Mouse (Mus musculus): Measurements from ENCODE around the gene Taldo1. TPM values are rescaled to one million over a fixed set of nuclear protein-coding genes. Genes with fewer than 3 reads are reported as not detected.

The Taldo1 gene
- polyA plus RNA-seq, 1 experiment = 522 TPM

GRCm38 (mm10) chr7:141436523-141436892 is 44.5 kb downstream of the Taldo1 start:
- TF ChIP-seq CTCF (IDR thresholded peaks at IDR 0.05; ENCODE audit: control insufficient read depth, insufficient read depth, low read length) = no peak
- TF ChIP-seq POLR2A (IDR thresholded peaks at IDR 0.05; ENCODE audit: borderline replicate concordance, control insufficient read depth, low read depth, low read length) = no peak
- Histone ChIP-seq H3K4me1 (ENCODE audit: control insufficient read depth, insufficient read depth, low read length) (peaks cover 4% of the 10 kb centered on the region), H3K27ac (ENCODE audit: control insufficient read depth, insufficient read depth, low read depth, low read length, poor library complexity) (no peak overlapping the region), H3K4me3 (replicated peaks; ENCODE audit: control insufficient read depth, low read depth, low read length) (no peak overlapping the region)
- 24% methylated on average over 2 of the region's 2 CpGs for WGBS

GRCm38 (mm10) chr7:141437178-141438120 is 45.5 kb downstream of the Taldo1 start, which contains the start of gene Slc25a22:
Gene Slc25a22 (minus strand): TSS chr7:141437892.
- TF ChIP-seq CTCF (IDR thresholded peaks at IDR 0.05; ENCODE audit: control insufficient read depth, insufficient read depth, low read length) = peak; percentile 50; the same call in 1 of the 2 replicates
- peak; percentile 62; the same call in 1 of the 2 replicates for TF ChIP-seq POLR2A (IDR thresholded peaks at IDR 0.05; ENCODE audit: borderline replicate concordance, control insufficient read depth, low read depth, low read length)
- peak within 1 kb of the TSS; percentile 94 for H3K4me3 ChIP-seq (replicated peaks; ENCODE audit: control insufficient read depth, low read depth, low read length)
- peaks cover 4% of the 10 kb centered on the region for H3K4me1 ChIP-seq (ENCODE audit: control insufficient read depth, insufficient read depth, low read length)
- H3K27ac ChIP-seq (ENCODE audit: control insufficient read depth, insufficient read depth, low read depth, low read length, poor library complexity) = peak within 1 kb of the TSS; percentile 70
- 7% methylated on average over 53 of the region's 53 CpGs for WGBS

GRCm38 (mm10) chr7:141438201-141438968 is 46.4 kb downstream of the Taldo1 start:
- no peak overlapping the region for H3K4me3 ChIP-seq (replicated peaks; ENCODE audit: control insufficient read depth, low read depth, low read length)
- peaks cover 6% of the 10 kb centered on the region for H3K4me1 ChIP-seq (ENCODE audit: control insufficient read depth, insufficient read depth, low read length)
- no peak for TF ChIP-seq CTCF (IDR thresholded peaks at IDR 0.05; ENCODE audit: control insufficient read depth, insufficient read depth, low read length)
- no peak for TF ChIP-seq POLR2A (IDR thresholded peaks at IDR 0.05; ENCODE audit: borderline replicate concordance, control insufficient read depth, low read depth, low read length)
- no peak overlapping the region for H3K27ac ChIP-seq (ENCODE audit: control insufficient read depth, insufficient read depth, low read depth, low read length, poor library complexity)
- 89% methylated on average over 12 of the region's 12 CpGs for WGBS

- whole genome bisulfite sequencing = 97% methylated on average over 10 of the region's 10 CpGs
- Histone ChIP-seq H3K4me1 (ENCODE audit: control insufficient read depth, insufficient read depth, low read length) (peaks cover 6% of the 10 kb centered on the region), H3K4me3 (replicated peaks; ENCODE audit: control insufficient read depth, low read depth, low read length) (no peak overlapping the region), H3K27ac (ENCODE audit: control insufficient read depth, insufficient read depth, low read depth, low read length, poor library complexity) (no peak overlapping the region)
- TF ChIP-seq POLR2A (IDR thresholded peaks at IDR 0.05; ENCODE audit: borderline replicate concordance, control insufficient read depth, low read depth, low read length) (no peak), CTCF (IDR thresholded peaks at IDR 0.05; ENCODE audit: control insufficient read depth, insufficient read depth, low read length) (no peak)
These were observed 47.2 kb downstream of the Taldo1 start for GRCm38 (mm10) chr7:141439140-141439679.

- 96% methylated on average over 11 of the region's 11 CpGs for WGBS
- H3K4me1 ChIP-seq (ENCODE audit: control insufficient read depth, insufficient read depth, low read length) = peaks cover 5% of the 10 kb centered on the region
- TF ChIP-seq POLR2A (IDR thresholded peaks at IDR 0.05; ENCODE audit: borderline replicate concordance, control insufficient read depth, low read depth, low read length) (no peak), CTCF (IDR thresholded peaks at IDR 0.05; ENCODE audit: control insufficient read depth, insufficient read depth, low read length) (no peak)
These were observed 47.8 kb downstream of the Taldo1 start for GRCm38 (mm10) chr7:141439811-141440210.

GRCm38 (mm10) chr7:141440613-141441012 is 48.6 kb downstream of the Taldo1 start:
- Histone ChIP-seq H3K4me3 (replicated peaks; ENCODE audit: control insufficient read depth, low read depth, low read length) (no peak overlapping the region), H3K27ac (ENCODE audit: control insufficient read depth, insufficient read depth, low read depth, low read length, poor library complexity) (no peak overlapping the region), H3K4me1 (ENCODE audit: control insufficient read depth, insufficient read depth, low read length) (peaks cover 5% of the 10 kb centered on the region)
- WGBS = 27% methylated on average over 6 of the region's 6 CpGs
- peak; percentile 77 for TF ChIP-seq CTCF (IDR thresholded peaks at IDR 0.05; ENCODE audit: control insufficient read depth, insufficient read depth, low read length)
- TF ChIP-seq POLR2A (IDR thresholded peaks at IDR 0.05; ENCODE audit: borderline replicate concordance, control insufficient read depth, low read depth, low read length) = no peak

More at GRCm38 (mm10) chr7:141439811-141440210, 47.8 kb downstream of the Taldo1 start:
- Histone ChIP-seq H3K27ac (ENCODE audit: control insufficient read depth, insufficient read depth, low read depth, low read length, poor library complexity) (no peak overlapping the region), H3K4me3 (replicated peaks; ENCODE audit: control insufficient read depth, low read depth, low read length) (no peak overlapping the region)

- no peak for TF ChIP-seq POLR2A (IDR thresholded peaks at IDR 0.05; ENCODE audit: borderline replicate concordance, control insufficient read depth, low read depth, low read length)
These were observed 49.5 kb downstream of the Taldo1 start for GRCm38 (mm10) chr7:141441460-141441859.

GRCm38 (mm10) chr7:141442199-141442598 is 50.2 kb downstream of the Taldo1 start:
- TF ChIP-seq CTCF (IDR thresholded peaks at IDR 0.05; ENCODE audit: control insufficient read depth, insufficient read depth, low read length) (no peak), POLR2A (IDR thresholded peaks at IDR 0.05; ENCODE audit: borderline replicate concordance, control insufficient read depth, low read depth, low read length) (no peak)
- WGBS = 92% methylated on average over 13 of the region's 13 CpGs
- H3K27ac ChIP-seq (ENCODE audit: control insufficient read depth, insufficient read depth, low read depth, low read length, poor library complexity) = no peak overlapping the region
- peaks cover 2% of the 10 kb centered on the region; the same call in 1 of the 2 replicates for H3K4me1 ChIP-seq (ENCODE audit: control insufficient read depth, insufficient read depth, low read length)
- peak overlapping the region; percentile 71 for H3K4me3 ChIP-seq (replicated peaks; ENCODE audit: control insufficient read depth, low read depth, low read length)

More at GRCm38 (mm10) chr7:141441460-141441859, 49.5 kb downstream of the Taldo1 start:
- no peak overlapping the region for H3K4me3 ChIP-seq (replicated peaks; ENCODE audit: control insufficient read depth, low read depth, low read length)
- no peak overlapping the region for H3K27ac ChIP-seq (ENCODE audit: control insufficient read depth, insufficient read depth, low read depth, low read length, poor library complexity)
- WGBS = 95% methylated on average over 9 of the region's 9 CpGs
- peaks cover 2% of the 10 kb centered on the region; the same call in 1 of the 2 replicates for H3K4me1 ChIP-seq (ENCODE audit: control insufficient read depth, insufficient read depth, low read length)
